Mouse (Mus musculus) liver, embryonic 11.5 days (tissue): Measurements from ENCODE around the gene Pbx1. TPM values are rescaled to one million over a fixed set of nuclear protein-coding genes. Genes with fewer than 3 reads are reported as not detected.

Source experiments
- ATAC-seq: fragments of 200-750 bp; cut with Nextera tagmentation; replicated peaks from 2 replicates; pipeline ENCODE4 v1.8.0; 2017; ENCODE audit warnings: moderate number of reproducible peaks, mild to moderate bottlenecking, moderate TSS enrichment, moderate library complexity; ENCODE audit not compliant: low FRiP score
- DNase-seq: peaks from one replicate; pipeline ENCODE4 v3.0.0-alpha.2; 2017; ENCODE audit warnings: low spot score
- H3K27ac ChIP-seq: fragments of 300-500 bp; sonication (generic); 2 replicates; pipeline ENCODE4 v1.5.1; 2014; ENCODE audit warnings: mild to moderate bottlenecking, low read depth, low read length, control low read depth
- H3K27me3 ChIP-seq: fragments of 300-500 bp; sonication (generic); replicated peaks from 2 replicates; pipeline ENCODE4 v1.6.1; 2014; ENCODE audit warnings: low read length, mixed read lengths; ENCODE audit not compliant: control insufficient read depth, insufficient read depth
- H3K36me3 ChIP-seq: fragments of 300-500 bp; sonication (generic); 2 replicates; pipeline ENCODE4 v1.6.1; 2014; ENCODE audit warnings: mild to moderate bottlenecking, low read length, moderate library complexity, mixed read lengths; ENCODE audit not compliant: control insufficient read depth, insufficient read depth
- H3K4me1 ChIP-seq: fragments of 300-500 bp; sonication (generic); replicated peaks from 2 replicates; pipeline ENCODE4 v1.6.1; 2014; ENCODE audit warnings: low read length, mixed read lengths; ENCODE audit not compliant: control insufficient read depth, insufficient read depth
- H3K4me2 ChIP-seq: fragments of 300-500 bp; sonication (generic); 2 replicates; pipeline ENCODE4 v1.6.1; 2014; ENCODE audit warnings: mild to moderate bottlenecking, control low read depth, moderate library complexity
- H3K4me3 ChIP-seq: fragments of 300-500 bp; sonication (generic); 2 replicates; pipeline ENCODE4 v1.5.1; 2014; ENCODE audit warnings: low read depth, low read length, control low read depth
- H3K9ac ChIP-seq: fragments of 300-500 bp; sonication (generic); 2 replicates; pipeline ENCODE4 v1.6.1; 2014; ENCODE audit warnings: low read depth, low read length, control low read depth
- H3K9me3 ChIP-seq: fragments of 300-500 bp; sonication (generic); 2 replicates; pipeline ENCODE4 v1.6.1; 2016; ENCODE audit warnings: low read length, inconsistent platforms, mixed read lengths; ENCODE audit not compliant: control insufficient read depth
- WGBS: fragments of 180-500 bp; shearing (Covaris S2); extraction: QIAGEN DNeasy Blood & Tissue Kit; methylation state at CpG from one replicate; pipeline ENCODE4 v1.1.7; 2014; 5-methylcytosine and 5-hydroxymethylcytosine counted together
- polyA plus RNA-seq: library from polyadenylated mRNA; unstranded; fragments of >200 nt; fragmentation: Nextera tagmentation; extraction: Ambion mirVana; gene quantifications from 2 replicates; pipeline ENCODE4 v1.2.1, GENCODE M21; 2014

Gene Pbx1
- polyA plus RNA-seq, 1 experiment from 2014 or later = 17.0 TPM

- no peak for ATAC-seq
- Histone ChIP-seq H3K36me3 (no peaks in the 10 kb centered on the region), H3K4me1 (no peaks in the 10 kb centered on the region), H3K27ac (no peak overlapping the region), H3K9me3 (no peaks in the 10 kb centered on the region), H3K4me2 (no peak overlapping the region), H3K27me3 (no peaks in the 10 kb centered on the region), H3K9ac (no peak overlapping the region), H3K4me3 (no peak overlapping the region)
- 71% methylated on average over 3 of the region's 3 CpGs for WGBS
- no peak for DNase-seq
Observed at GRCm38 (mm10) chr1:168164945-168165344, 267.1 kb downstream of the Pbx1 start.

- no peak overlapping the region for H3K9ac ChIP-seq
Observed at GRCm38 (mm10) chr1:168163521-168164233, 268.4 kb downstream of the Pbx1 start.

GRCm38 (mm10) chr1:168139138-168139682 is 292.9 kb downstream of the Pbx1 start:
- no peaks in the 10 kb centered on the region for H3K27me3 ChIP-seq
- 77% methylated on average over 6 of the region's 6 CpGs for WGBS
- ATAC-seq = no peak
- DNase-seq = no peak
- no peaks in the 10 kb centered on the region for H3K4me1 ChIP-seq
- H3K9ac ChIP-seq = no peak overlapping the region
- no peak overlapping the region for H3K4me2 ChIP-seq
- no peak overlapping the region for H3K27ac ChIP-seq
- no peaks in the 10 kb centered on the region for H3K36me3 ChIP-seq
- H3K9me3 ChIP-seq = no peaks in the 10 kb centered on the region
- H3K4me3 ChIP-seq = no peak overlapping the region

More at GRCm38 (mm10) chr1:168163521-168164233, 268.4 kb downstream of the Pbx1 start:
- no peaks in the 10 kb centered on the region for H3K36me3 ChIP-seq
- ATAC-seq (no peak), DNase-seq (no peak)
- no peak overlapping the region for H3K27ac ChIP-seq
- H3K4me3 ChIP-seq = no peak overlapping the region
- H3K4me1 ChIP-seq = no peaks in the 10 kb centered on the region
- H3K9me3 ChIP-seq = no peaks in the 10 kb centered on the region
- no peak overlapping the region for H3K4me2 ChIP-seq
- 79% methylated on average over 23 of the region's 23 CpGs for WGBS
- H3K27me3 ChIP-seq = no peaks in the 10 kb centered on the region

- Histone ChIP-seq H3K9ac (no peak overlapping the region), H3K27me3 (no peaks in the 10 kb centered on the region), H3K4me3 (no peak overlapping the region), H3K4me2 (no peak overlapping the region), H3K9me3 (no peaks in the 10 kb centered on the region), H3K4me1 (no peaks in the 10 kb centered on the region), H3K36me3 (no peaks in the 10 kb centered on the region), H3K27ac (no peak overlapping the region)
- DNase-seq = no peak
- ATAC-seq = no peak
- 88% methylated on average over 4 of the region's 4 CpGs for WGBS
Observed at GRCm38 (mm10) chr1:168138669-168139068, 293.4 kb downstream of the Pbx1 start.

- DNase-seq (no peak), ATAC-seq (no peak)
- Histone ChIP-seq H3K27ac (no peak overlapping the region), H3K27me3 (no peaks in the 10 kb centered on the region), H3K4me3 (no peak overlapping the region), H3K4me1 (no peaks in the 10 kb centered on the region), H3K9me3 (no peaks in the 10 kb centered on the region), H3K36me3 (no peaks in the 10 kb centered on the region), H3K9ac (no peak overlapping the region), H3K4me2 (no peak overlapping the region)
- 77% methylated on average over 5 of the region's 5 CpGs for WGBS
Observed at GRCm38 (mm10) chr1:168137890-168138289, 294.2 kb downstream of the Pbx1 start.

GRCm38 (mm10) chr1:168135545-168135944 is 296.5 kb downstream of the Pbx1 start:
- DNase-seq = no peak
- no peak overlapping the region for H3K4me2 ChIP-seq
- no peaks in the 10 kb centered on the region for H3K9me3 ChIP-seq
- no peaks in the 10 kb centered on the region for H3K36me3 ChIP-seq
- no peaks in the 10 kb centered on the region for H3K4me1 ChIP-seq
- ATAC-seq = no peak
- no peak overlapping the region for H3K9ac ChIP-seq
- no peak overlapping the region for H3K27ac ChIP-seq
- 62% methylated on average over 7 of the region's 7 CpGs for WGBS
- H3K4me3 ChIP-seq = no peak overlapping the region
- no peaks in the 10 kb centered on the region for H3K27me3 ChIP-seq

GRCm38 (mm10) chr1:168133696-168134095 is 298.4 kb downstream of the Pbx1 start:
- Histone ChIP-seq H3K9me3 (no peaks in the 10 kb centered on the region), H3K4me3 (no peak overlapping the region), H3K4me2 (no peak overlapping the region), H3K27ac (no peak overlapping the region), H3K4me1 (no peaks in the 10 kb centered on the region), H3K36me3 (no peaks in the 10 kb centered on the region), H3K9ac (no peak overlapping the region), H3K27me3 (no peaks in the 10 kb centered on the region)
- DNase-seq (no peak), ATAC-seq (no peak)

GRCm38 (mm10) chr1:168128004-168128403 is 304.1 kb downstream of the Pbx1 start:
- WGBS = 67% methylated on average over 4 of the region's 4 CpGs
- Histone ChIP-seq H3K9me3 (no peaks in the 10 kb centered on the region), H3K4me2 (no peak overlapping the region)

More at GRCm38 (mm10) chr1:168128004-168128403, 304.1 kb downstream of the Pbx1 start:
- H3K9ac ChIP-seq = no peak overlapping the region
- H3K36me3 ChIP-seq = no peaks in the 10 kb centered on the region
- H3K4me1 ChIP-seq = no peaks in the 10 kb centered on the region
- H3K27me3 ChIP-seq = no peaks in the 10 kb centered on the region
- H3K27ac ChIP-seq = no peak overlapping the region
- no peak for ATAC-seq
- H3K4me3 ChIP-seq = no peak overlapping the region
- no peak for DNase-seq
